Mouse (Mus musculus): ENCODE results near the gene Terb2. TPM values are rescaled to one million over a fixed set of nuclear protein-coding genes. Genes with fewer than 3 reads are reported as not detected.
"Not testable (repeated sequence)": the region's sequence is repeated elsewhere in the genome, so short reads cannot be mapped to it uniquely, and the experiment has no call there.

The Terb2 gene
- total RNA-seq, 4 experiments from 2014 or later = not detected

DNA sequence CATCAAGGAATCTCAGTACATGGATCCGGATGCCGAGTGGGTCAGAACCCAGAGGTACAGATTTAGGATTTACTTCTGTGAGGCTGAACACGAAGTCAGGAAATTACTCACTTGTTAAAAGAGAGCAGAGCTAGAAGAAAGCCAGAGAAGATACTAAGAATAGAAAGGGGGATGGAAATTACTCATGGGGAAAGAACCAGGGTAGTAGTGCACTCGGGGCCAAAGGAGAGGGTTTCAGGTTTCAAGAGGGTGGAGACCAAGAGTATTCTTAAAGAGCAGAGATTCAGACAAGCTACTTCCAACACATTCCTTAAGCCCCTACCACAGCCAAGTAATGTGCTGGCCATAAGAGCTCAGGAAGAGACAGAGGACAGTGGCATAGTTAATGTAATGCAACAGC is 24.5 kb upstream of the Terb2 start:
- no peak for DNase-seq (ENCODE audit: low spot score in 2 of 2)

DNA sequence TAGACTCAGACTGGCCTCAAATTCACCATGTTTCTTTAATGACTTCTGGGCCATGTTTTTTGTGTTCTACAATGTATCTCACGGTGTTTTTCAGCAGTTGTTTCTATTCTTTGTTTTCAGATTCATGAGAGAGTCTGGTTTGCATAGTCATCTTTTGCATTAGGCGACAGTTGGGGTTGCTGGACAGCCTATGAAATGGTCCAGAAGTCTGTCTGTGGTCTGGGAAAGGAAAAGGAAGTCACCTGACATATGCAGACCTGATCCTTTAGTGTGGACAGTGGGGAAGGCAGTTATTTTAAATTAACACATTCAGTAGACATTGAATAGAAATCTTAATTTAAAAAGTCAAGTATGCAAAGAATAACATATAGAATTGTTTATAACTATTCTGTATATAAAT is 23.5 kb upstream of the Terb2 start:
- no peak for DNase-seq (ENCODE audit: low spot score in 2 of 2)

DNA sequence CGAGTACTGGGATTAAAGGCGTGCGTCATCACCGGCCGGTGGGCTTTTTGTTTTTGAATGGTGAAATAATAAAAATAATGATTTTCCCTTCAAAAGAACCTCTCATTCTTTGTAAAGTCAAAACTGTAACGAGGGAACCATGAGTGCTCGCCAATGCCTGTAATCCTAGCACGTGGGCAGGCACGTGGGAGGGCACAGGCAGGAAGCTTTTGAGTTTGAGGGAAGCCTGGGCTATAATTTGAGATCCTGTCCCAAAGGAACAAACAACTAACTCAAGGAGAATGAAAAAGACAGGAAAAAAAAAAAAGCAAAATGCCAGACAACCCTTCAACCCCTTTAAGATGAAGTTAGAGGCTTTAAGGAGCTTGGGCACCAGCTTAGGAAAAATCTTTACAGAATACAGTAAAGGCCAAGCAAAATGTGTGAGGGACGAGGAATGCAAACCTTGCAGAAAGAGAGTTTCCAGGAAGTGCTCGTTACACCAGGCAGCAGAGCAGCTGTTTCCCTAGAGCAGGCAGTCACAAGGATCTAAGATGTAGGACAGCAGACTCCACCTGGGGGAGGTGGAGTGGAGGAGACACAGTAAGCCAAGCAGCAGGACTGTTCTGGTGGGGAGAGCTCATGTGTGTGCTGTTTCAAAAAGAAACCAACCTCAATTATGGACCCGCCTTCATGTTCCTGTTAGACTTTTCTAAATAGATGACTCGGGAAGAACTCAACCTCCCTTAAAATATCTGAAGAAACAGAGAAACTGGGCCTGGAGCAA is 22.5 kb upstream of the Terb2 start:
- no peak for DNase-seq (ENCODE audit: low spot score in 2 of 2)

DNA sequence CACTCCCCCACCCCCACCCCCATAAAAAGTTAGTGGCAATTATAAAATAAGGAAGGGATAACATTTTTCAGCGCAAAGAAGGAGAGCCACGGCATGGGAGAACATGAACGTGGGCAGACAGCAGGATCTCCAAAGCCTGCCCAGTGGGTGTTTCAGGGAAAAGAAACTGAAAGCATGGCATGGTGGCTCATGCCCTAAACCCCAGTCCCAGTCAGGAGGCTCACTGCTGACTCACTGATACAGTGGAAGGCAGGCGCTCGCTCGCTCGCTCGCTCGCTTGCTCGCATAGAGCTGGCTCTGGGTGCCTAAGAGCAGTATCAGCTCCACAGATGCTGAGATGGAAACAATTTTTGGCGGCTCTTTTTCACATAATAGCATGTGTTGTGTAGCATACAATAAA is 21.8 kb upstream of the Terb2 start:
- no peak for DNase-seq (ENCODE audit: low spot score in 2 of 2)

DNA sequence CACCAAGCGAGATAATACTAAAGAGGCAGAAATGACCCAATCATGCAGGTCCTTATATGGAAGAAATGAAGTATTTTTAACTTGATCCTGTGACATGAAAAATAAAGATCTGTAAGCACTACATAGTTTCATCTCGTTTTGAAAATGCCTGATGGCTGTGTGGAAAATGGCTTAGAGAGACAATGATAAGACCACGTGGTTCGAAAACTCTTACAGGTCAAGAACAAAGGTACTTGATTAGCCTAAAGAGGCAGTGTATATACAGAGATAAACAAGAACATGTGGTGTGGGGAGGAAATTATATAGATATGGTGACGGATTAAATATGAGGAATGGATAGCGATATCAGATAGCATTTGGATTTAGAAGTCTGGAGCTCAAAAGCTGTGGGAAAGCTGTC is 14.8 kb upstream of the Terb2 start:
- DNase-seq (ENCODE audit: low spot score in 2 of 2) = no peak

DNA sequence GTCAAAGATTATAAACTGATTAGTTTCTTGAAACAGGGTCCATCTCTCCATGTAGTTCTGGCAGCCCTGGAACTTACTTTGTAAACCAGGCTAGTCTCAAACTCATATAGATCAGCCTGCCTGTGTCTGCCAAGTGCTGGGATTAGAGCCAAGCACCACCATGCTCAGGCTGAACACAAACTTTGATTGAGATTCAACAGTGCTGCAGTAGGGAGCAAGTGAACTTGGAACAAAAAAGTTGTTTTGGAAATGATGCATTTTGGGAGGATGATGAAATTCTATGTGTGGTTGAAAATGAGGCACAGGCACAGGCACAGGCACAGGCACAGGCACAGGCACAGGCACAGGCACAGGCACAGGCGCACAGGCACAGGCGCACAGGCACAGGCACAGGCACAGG is 13.9 kb upstream of the Terb2 start:
- DNase-seq (ENCODE audit: low spot score in 2 of 2) = no peak

DNA sequence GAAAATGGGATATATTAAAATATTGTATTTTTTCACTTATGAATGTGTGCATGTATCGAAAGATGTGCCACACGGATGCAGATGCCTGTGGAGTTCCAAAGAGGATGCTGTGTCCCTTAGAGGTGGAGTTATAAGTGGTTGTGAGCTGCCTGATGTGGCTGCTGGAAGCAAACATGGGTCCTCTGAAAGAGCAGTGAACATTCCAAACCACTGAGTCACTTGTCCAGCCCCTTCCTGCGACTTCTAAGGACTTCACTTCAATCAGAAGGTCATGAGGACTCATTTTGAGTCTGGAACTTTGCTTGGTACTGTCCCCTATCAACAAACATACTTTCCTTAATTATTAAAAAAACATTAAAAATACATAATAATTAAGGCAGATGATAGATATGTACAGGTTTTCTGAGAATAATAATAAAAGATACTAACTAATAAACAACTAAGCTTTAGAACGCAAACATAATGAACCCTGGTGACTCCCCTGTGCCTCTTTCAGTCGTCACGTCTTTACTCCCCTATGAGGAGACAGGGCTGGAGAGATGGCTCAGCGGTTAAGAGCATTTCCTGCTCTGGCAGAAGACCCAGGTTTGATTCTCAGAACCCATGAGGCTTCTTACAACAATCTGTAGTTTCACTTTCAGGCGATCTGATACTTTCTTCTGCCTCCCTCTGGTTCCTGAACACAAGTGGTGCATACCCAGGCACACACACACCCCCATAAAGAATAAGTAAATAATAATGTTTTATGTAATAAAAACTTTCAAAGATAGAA is 5.8 kb upstream of the Terb2 start:
- DNase-seq (ENCODE audit: low spot score in 2 of 2) = no peak

DNA sequence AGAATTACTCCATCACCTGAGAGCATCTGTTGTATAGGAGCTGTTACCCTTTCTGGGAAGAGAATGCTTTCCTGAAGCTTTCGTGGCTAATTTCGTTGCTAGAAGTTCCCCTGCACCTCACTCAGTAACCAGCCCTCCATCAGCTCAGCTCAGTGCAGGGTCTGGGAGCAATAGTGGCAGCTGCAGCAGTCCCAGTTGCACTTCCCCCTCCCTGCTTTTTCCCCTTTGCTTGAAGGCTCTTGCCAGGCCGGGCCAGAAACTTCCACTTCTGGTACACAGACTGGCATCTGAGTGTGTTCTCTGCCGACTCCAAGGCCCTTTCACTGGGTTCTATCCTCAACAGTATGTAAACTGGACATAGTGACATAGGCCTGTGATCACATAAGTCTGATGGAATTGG is 986 bp upstream of the Terb2 start:
- no peak for DNase-seq (ENCODE audit: low spot score in 2 of 2)

DNA sequence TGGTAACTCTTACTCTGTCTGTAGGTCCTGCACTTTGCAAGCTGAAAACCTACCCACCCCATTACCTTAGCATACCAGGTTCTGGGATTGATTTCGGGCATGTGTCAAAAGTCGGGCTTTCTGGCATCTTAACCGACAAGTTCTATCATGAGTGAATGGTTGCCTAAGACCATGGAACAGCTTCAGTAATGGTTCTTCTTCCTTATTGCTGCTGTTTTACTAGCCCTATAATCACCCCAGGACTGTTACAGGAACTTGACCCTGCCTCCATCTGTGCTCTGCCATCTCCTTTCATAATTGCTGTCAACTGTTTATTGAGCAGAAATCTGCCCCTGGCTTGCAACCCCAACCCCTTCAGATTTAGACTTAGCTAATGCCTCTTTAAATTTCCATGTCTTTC is 679 bp downstream of the Terb2 start:
- no peak for DNase-seq (ENCODE audit: low spot score in 2 of 2)

DNA sequence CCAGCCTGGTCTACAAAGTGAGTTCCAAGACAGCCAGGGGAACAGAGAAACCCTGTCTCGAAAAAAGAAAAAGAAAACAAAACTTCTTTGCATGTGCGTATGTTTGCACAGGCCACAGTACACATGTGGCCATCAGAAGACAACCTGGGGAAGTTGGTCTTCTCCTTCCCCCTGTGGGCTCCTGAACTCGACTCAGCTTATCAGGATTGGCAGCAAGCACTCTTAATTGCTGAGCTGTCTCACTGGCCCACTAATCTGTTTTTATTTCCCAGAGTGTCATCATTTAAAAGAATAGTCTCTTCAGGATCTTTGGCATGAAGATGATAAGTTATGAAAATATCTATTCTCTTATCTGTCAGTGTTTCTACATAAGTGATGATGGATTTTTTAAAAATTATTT is 5.8 kb downstream of the Terb2 start:
- DNase-seq (ENCODE audit: low spot score in 2 of 2) = no peak

DNA sequence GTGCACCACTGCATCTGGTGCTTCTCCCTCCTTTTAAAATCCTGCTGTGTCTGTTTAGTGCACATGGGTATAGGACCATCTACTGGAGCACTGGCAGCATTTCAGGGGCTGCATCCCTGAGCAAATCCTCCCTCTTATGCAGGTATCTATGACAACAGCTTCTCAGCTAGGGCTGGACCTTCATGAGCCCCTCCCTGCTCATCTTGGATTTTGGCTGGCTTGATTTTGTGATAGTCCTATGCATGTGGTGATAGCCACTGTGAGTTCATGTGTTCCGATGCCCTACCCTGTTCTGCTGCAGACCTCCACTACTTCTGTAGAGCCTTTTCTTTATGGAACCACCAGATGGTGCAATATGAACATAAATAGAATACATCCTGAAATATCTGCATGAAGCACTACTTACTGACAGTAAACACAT is 8.4 kb downstream of the Terb2 start:
- no peak for DNase-seq (ENCODE audit: low spot score in 2 of 2)

DNA sequence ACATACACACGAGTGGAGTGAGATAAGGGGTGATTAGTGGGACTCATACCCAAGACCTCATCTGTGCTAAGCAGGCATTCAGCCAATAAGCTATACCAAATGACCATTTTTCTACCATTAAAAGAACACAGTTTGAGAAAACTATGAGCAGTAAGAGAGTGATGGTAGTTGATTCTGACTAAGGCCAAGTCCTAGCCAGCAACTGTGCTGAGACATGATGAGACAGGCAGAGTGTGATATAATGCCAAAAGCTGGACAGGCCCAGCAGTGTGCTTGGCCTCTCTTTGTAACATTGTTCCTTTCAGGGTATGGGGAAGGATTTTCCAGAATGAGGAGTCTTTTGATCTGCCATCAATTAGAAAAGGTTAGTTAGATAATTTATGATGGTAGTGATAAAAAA is 15.4 kb downstream of the Terb2 start:
- no peak for DNase-seq (ENCODE audit: low spot score in 2 of 2)

DNA sequence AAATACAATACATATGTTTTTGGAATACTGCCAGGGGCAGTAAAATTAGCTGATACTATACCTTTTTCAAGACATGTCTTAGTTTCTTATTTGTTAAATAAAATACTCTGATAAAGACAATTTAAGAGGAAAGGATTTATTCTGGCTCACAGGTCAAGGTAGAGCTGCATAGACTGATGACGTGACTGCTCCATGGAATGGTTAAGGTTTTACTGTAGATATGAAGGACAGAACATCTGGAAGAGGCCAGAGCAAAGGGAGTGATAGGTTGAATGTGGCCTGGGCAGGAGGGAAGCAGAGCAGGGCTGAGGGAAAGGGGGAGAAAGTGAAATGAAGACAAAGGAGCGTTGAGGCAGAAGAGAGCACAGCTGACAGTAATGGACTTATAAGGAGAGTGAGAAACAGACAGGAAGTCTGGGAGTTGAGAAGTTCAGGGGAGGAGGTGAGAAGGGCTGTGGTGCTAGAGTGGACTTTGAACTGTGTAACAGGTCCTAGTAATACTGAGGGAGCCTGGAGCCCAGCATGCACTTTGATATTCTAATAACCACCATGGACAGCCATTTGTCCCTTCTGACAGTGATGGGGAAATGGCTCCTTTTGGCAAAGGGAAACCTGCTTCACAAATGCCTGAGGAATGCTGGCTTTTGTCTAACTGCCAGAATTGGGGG is 20.5 kb downstream of the Terb2 start:
- no peak for DNase-seq (ENCODE audit: low spot score in 2 of 2)

DNA sequence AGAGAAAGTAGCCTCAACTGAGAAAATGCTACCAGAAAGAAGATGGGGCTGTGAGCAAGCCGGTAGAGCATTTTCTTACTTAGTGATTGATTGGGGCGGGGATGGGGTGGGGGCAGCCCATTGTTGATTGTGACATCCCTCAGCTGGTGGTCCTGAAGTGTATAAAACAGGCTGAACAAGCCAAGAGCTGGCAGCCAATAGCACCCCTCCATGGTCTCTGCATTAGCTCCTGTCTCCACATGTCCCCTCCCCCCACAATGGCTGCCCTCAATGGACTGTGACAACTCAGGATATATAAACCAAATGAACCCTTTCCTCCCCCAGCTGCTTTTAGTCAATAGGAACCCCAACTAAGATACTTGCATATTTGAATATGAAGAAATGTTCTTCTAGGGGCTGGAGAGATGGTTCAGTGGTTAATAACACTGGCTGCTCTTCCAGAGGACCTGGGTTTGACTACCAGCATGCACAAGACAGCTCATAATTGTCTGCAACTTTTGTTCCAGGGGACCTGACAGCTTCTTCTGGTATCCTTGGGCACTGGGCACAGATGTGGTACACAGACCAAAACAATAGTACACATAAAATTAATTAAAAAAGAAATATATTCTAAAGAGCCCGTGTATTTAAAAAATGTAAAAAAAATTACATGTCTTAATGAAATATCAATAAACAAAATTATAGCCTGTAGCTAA is 24.6 kb downstream of the Terb2 start:
- DNase-seq (ENCODE audit: low spot score in 2 of 2) = no peak

DNA sequence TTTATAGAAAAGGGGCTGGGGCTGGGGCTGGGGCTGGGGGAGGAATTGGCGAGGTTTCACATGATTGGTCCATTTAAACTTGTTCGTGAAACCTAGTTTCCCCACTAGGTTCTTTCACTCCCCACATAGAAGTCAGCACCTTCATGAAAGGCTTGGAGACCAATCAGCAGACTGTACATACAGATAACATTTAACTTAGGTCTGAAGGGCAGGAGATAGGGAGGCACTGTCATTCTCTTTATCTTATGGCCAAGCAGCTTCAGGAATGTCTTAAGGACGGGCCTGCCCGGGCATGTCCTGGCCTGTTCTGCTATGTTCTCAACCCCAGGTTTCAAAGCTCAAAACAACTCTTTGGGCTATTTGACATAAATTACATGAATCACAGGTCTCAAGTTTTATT is 31.0 kb downstream of the Terb2 start:
- DNase-seq (ENCODE audit: low spot score in 2 of 2) = not testable (repeated sequence)

DNA sequence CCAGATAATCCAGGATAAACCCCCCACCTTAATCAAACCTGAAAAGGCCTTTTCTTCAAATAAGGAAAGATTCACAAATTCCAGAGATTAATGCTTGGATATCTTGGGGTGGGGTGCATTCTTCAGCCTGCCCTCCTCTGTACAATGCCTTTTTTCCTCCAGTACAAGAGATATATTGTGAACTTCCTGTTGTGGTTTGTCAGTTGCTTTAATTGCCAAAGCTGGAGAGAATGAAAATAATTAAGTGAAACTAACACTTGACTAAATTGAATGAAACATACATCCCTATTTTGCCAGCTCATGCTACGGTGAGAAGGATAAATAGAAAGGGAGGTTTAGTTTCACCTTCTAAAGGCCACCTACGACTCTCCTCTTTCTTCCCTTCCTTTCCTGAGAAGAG is 32.2 kb downstream of the Terb2 start:
- DNase-seq (ENCODE audit: low spot score in 2 of 2) = no peak

DNA sequence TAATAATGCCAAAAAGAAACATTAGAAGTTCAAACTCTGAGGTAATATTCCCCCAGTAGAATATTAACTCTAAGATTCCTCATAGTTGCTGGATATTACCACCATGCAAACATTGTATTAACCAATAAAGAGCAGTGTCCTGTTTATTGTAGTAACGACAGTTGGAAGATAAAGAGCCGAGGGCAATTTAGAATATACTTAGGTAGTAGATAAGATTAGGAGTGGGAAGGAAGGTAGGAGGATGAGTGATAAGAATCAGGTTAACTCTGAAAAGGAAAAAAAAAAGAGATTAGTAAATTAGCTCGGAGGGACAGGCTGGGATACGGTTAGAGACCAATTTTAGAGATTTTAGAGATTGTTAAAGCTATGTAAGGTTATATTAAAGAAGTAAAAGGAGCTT is 35.3 kb downstream of the Terb2 start:
- DNase-seq (ENCODE audit: low spot score in 2 of 2) = no peak

DNA sequence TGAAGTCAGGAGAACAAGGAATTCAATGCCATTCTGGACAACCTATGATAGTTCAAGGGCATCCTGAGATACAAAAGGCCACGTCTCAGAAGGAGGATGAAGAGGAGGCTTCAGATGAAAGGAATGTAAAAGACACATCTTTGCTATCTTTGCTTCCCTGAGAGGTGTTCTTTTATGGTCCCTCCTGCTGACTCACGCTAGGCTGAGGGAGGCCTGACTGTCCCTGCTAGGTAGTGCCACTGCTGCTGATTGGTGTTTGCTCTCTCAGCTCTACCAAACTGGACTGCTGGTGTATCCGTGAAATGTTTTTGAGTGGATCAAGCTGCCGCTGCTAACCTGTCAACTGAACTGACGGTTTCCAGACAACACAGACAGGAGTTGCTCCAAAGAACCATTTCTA is 35.7 kb downstream of the Terb2 start:
- DNase-seq (ENCODE audit: low spot score in 2 of 2) = no peak

DNA sequence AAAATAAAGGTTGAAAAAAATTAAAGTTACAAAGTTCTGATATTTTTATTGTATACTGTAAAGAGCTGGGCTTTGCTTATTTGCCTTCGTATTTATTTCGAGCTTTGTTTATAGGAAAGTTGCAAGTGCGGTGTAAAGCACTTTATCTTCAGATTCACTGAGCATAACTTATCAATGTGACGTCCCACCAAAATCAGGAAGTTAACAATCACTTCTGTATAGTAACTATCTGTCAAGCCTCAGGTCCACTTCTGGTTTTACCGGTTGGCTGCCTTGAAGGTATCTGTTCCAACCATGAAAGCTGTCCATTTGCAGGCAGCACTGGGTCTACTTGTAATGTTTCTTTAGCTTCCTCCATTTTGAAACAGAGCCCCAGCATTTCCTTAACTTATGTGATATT is 36.2 kb downstream of the Terb2 start:
- DNase-seq (ENCODE audit: low spot score in 2 of 2) = no peak

DNA sequence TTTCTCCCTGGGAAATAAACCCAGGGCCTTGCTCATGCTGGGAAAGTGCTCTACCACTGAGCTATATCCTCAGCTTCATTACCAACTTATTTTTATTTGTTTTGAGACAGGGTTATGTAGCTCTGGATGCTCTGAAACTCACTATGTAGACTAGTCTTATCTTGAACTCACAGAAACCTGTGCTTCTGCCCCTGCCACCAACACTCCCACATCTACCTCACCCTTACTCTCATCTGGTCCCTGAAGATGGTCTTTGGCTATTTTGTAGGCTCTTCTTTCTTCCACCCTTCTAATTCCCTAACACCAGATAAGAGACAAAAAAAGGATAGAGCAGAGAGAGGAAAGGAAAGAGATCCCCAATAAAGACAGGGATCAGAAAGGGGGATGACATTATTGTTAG is 37.6 kb downstream of the Terb2 start:
- DNase-seq (ENCODE audit: low spot score in 2 of 2) = no peak

DNA sequence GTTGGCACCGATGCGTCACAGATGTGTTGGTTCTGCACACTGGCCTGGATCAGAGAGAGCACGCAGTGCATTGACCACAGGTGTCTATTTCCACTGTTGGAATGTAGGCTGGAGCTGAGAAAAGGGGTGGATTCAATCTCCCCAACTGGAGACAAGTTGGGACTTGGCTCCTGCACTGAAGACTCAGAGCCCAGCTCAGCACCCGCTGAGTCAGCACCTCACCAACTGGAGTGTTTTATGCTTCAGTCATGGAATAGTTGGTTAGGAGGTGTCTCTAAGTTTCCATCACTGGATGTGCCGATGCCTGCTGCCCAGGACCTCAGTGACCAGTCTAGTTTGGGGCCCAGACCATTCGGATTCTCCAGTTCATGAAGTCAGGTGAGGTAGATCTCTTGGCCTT is 44.3 kb downstream of the Terb2 start:
- no peak for DNase-seq (ENCODE audit: low spot score in 2 of 2)

DNA sequence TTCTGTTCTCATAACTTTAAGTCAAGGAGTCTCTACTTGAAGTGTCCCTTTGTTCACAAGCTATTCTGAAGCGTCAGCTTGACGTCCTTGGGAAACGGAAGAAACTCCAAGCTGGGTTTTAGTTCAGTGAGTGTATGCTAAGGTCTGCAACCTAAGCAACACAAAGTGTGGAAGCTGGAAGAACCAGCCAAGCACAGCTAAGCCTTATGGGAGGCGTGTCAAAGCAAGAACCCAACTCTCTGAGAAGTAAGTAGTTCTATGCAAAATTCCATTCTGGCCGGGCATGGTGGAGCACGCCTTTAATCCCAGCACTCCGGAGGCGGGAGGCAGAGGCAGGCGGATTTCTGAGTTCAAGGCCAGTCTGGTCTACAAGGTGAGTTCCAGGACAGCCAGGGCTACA is 45.5 kb downstream of the Terb2 start:
- no peak for DNase-seq (ENCODE audit: low spot score in 2 of 2)
